Mouse (Mus musculus) frontal cortex, postnatal 10 days (tissue): Measurements from ENCODE around the gene Wdr75.

Source experiments
- DNase-seq, 2 experiments: peaks; one replicate each; pipeline ENCODE4 v3.0.0; 2022; ENCODE audit warnings: low spot score in 2 of 2, mixed read lengths in 1 of 2

Gene Wdr75

DNA sequence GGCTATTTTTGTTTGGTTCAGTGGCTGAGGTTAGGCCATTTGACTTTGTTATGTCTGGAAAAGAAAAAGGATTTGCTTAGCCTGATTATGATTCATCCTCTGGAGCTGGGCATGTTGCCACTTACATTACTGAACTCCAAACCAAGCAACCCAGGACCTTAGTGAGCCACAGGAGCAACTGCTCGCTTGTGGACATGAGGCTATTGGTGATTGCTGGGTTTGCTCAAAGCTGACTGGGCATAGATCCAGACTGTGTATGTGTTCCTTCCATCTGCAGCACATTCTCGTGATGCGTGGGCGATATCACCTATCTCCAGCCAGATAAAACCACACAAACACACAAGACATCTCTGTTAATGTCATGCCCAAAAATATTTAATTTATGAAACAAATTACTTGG lies 42.8 kb downstream of the Wdr75 start:
- DNase-seq, result peak; percentile 12 to 22

- DNase-seq, result no peak
These were observed 43.3 kb downstream of the Wdr75 start for GRCm38 (mm10) chr1:45838271-45838670.

DNA sequence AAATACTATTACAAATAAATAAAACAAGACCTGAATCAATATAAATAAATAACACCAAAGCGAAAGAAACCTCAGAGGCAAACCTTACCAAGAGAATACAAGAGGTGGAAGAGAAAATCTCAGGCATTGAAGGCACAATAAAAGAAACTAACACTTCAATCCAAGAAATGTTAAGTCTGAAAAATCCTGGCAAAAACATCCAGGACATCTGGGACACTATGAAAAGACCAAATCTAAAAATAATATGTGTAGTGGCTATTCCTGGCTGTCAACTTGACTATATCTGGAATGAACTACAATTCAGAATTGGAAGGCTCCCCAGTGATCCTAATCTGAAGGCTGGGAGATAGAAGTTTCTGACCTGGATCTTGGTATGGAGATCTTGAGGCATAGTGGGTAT lies 50.5 kb downstream of the Wdr75 start:
- no peak for DNase-seq

- DNase-seq, result no peak
These were observed 63.1 kb downstream of the Wdr75 start for GRCm38 (mm10) chr1:45858038-45858437.

DNA sequence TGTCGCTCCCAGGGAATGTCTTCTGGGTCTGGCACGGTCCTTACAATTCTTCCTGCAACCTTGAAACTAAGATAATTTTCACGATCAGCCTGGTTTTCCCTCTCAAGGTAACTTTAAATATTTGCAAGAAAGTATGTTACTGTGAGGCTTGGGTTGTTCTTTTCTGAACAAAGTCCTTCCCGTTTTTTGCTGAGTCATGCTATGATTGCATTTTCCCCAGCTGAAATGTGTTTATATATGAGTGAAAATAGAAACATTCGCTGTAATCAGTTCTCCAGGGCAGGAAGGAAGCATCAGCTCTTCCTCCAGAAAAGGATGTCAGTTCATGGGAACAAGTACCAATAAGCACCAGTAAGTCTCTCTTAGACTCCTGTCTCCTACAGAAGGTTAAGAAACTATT lies 65.4 kb downstream of the Wdr75 start:
- DNase-seq, result no peak

DNA sequence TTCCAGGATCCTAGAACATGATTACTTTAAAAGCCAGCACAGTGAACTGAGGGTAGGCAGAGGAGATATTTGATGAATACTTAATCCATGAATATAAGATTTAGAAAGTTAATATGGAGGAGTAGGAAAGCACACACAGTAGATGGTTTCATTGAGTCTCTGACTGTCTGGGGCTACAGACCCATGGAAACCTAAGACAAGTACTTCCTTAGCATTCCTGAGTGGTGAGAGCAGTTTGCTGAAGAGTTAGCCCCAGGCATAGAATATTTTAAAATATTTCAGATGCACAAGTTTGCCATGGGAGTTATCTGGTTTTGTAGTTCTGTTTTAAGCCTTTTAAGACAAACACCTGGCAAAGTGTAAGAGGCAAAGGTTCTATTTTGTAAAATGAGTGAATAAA lies 66.2 kb downstream of the Wdr75 start:
- DNase-seq, result no peak

DNA sequence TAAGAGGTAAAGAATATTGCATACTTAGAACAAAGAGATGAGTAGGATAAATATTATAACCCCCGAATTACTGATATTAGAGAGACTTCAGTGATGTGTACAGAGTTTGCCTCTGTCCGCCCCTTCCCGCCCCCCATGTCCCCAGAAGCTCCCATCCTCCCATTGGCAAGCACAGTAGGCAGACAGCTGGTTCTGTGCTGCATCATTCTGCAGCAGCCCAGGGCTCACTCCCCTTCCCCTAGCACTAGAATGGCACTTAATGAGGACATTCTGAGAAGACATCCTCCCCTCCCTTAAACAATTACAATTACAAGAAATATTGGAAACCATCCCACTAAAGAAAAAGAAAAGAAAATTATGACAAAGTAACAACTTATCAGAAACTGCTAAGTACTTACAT lies 68.7 kb downstream of the Wdr75 start:
- DNase-seq, result no peak

GRCm38 (mm10) chr1:45864564-45865014 lies 69.6 kb downstream of the Wdr75 start:
- no peak for DNase-seq

DNA sequence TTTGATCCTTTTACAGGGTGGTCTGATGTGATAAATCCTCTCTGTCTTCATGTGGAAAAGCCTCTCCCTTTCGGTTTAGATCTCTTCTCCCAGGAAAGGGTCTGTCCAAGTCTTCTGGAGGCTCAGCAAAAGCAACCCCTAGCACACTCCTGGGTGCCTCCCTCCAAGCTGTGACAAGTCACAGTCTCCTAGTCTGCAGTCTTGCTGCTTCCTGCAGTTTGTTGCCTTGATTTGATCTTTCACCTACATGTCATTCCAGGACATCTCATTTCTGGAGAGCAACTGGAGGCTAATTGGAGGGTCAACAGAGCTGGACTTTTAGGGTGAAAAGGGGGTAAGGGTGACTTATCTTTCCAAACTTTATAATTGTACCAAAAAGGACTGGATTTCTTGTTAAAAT lies 70.3 kb downstream of the Wdr75 start:
- no peak for DNase-seq

- no peak for DNase-seq
These were observed 70.8 kb downstream of the Wdr75 start for GRCm38 (mm10) chr1:45865727-45866126.

- no peak for DNase-seq
These were observed 71.5 kb downstream of the Wdr75 start for GRCm38 (mm10) chr1:45866288-45867018.

DNA sequence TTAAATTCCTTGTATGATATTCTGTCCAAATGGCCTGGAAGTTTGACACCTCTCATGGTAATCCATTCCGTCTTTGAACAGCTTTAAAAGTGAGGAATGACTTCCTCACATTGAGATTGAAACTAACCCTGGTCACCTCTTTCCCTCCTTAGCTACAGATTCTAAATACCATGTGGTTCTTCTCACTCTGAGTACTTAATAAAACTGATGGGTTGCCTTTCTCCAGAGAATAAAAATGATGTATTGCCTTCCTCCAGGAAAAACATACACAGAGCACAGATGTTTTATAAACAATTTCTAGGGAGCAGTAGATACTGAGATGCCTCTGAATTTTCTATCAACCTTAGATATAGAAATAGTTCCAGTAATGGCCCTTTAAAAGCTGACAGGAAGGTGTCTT lies 73.1 kb downstream of the Wdr75 start:
- DNase-seq, result no peak

GRCm38 (mm10) chr1:45868479-45869137 lies 73.6 kb downstream of the Wdr75 start:
- no peak for DNase-seq
